Mouse (Mus musculus): ENCODE results near the gene Aebp1. TPM values are rescaled to one million over a fixed set of nuclear protein-coding genes. Genes with fewer than 3 reads are reported as not detected.

The Aebp1 gene
- polyA plus RNA-seq, 1 experiment from 2014 or later = 20.4 TPM

Other genes starting within 250 kb of the Aebp1 start
- 166 TPM in 2 replicates for gene Mrps24, start 146.3 kb upstream of the Aebp1 start, polyA plus RNA-seq (2014; fragmentation: Nextera tagmentation; extraction: Ambion mirVana)
- 19.1 and 20.1 TPM in 2 replicates for gene Urgcp, start 99.6 kb upstream of the Aebp1 start, polyA plus RNA-seq (2014; fragmentation: Nextera tagmentation; extraction: Ambion mirVana)
- gene Dbnl, start 73.5 kb upstream of the Aebp1 start, polyA plus RNA-seq (2014; fragmentation: Nextera tagmentation; extraction: Ambion mirVana) = 152 and 157 TPM in 2 replicates
- 5.3 and 6.5 TPM in 2 replicates for gene Pgam2, start 58.2 kb upstream of the Aebp1 start, polyA plus RNA-seq (2014; fragmentation: Nextera tagmentation; extraction: Ambion mirVana)
- gene Polm, start 23.9 kb upstream of the Aebp1 start, polyA plus RNA-seq (2014; fragmentation: Nextera tagmentation; extraction: Ambion mirVana) = 8.8 and 8.9 TPM in 2 replicates
- gene Pold2, start 16.3 kb downstream of the Aebp1 start, polyA plus RNA-seq (2014; fragmentation: Nextera tagmentation; extraction: Ambion mirVana) = 130 TPM in 2 replicates
- gene Myl7, start 36.8 kb downstream of the Aebp1 start, polyA plus RNA-seq (2014; fragmentation: Nextera tagmentation; extraction: Ambion mirVana) = 0.47 and 1.3 TPM in 2 replicates
- 1.8 and 4.5 TPM in 2 replicates for gene Gck, start 88.1 kb downstream of the Aebp1 start, polyA plus RNA-seq (2014; fragmentation: Nextera tagmentation; extraction: Ambion mirVana)
- 25.5 and 27.2 TPM in 2 replicates for gene Ykt6, start 93.7 kb downstream of the Aebp1 start, polyA plus RNA-seq (2014; fragmentation: Nextera tagmentation; extraction: Ambion mirVana)
- 1.0 and 1.8 TPM in 2 replicates for gene Camk2b, start 204.4 kb downstream of the Aebp1 start, polyA plus RNA-seq (2014; fragmentation: Nextera tagmentation; extraction: Ambion mirVana)